Mouse (Mus musculus): ENCODE measurements around the gene Limd2.

- TF ChIP-seq CTCF (IDR thresholded peaks at IDR 0.05; ENCODE audit: low read depth) = no peak
- TF ChIP-seq EP300 (IDR thresholded peaks at IDR 0.05; ENCODE audit: low read depth) = no peak
Observed at GRCm38 (mm10) chr11:106191716-106192115, 31.1 kb upstream of the Limd2 start.
